Mouse (Mus musculus): ENCODE measurements around the gene Fam69b.

- TF ChIP-seq POLR2A (IDR thresholded peaks at IDR 0.05; ENCODE audit: control insufficient read depth, low read depth, low read length) (no peak), CTCF (IDR thresholded peaks at IDR 0.05; ENCODE audit: control insufficient read depth, insufficient read depth, insufficient replicate concordance, low read depth, low read length) (no peak)
These were observed 10.3 kb upstream of the Fam69b start for GRCm38 (mm10) chr2:26617928-26618327.
